Mouse (Mus musculus) embryonic fibroblast, embryonic 13.5 days (primary cell): ENCODE data around the gene Kif2c.

Source experiments
- CTCF ChIP-seq: IDR thresholded peaks from 2 replicates; pipeline ENCODE4 v1.5.1; 2011; ENCODE audit warnings: mild to moderate bottlenecking, control low read depth, low read length, moderate library complexity, borderline replicate concordance; ENCODE audit not compliant: insufficient read depth
- POLR2A ChIP-seq: IDR thresholded peaks from 2 replicates; pipeline ENCODE4 v1.6.1; 2011; ENCODE audit warnings: low read depth, mild to moderate bottlenecking, control low read depth, low read length, moderate library complexity

DNA sequence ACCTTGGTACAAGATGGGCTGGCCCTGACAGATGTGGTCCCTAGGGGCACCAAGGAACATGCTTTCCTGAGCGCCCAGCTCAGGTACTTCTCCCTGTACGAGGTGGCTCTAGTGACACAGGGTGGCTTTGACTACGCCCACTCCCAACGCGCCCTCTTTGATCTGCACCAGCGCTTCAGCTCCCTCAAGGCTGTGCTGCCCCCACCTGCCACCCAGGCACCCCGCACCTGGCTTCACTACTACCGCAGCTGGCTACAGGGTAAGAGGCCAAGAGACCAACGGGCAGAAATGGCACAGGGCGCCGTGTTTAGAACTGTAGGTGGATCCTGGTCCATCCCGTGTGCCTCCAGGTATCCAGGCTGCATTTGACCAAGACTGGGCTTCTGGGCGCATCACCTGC is 72.2 kb downstream of the Kif2c start:
- TF ChIP-seq CTCF (no peak), POLR2A (no peak)
